Mouse (Mus musculus): ENCODE results near the gene Vhl. TPM values are rescaled to one million over a fixed set of nuclear protein-coding genes. Genes with fewer than 3 reads are reported as not detected.
A peak's percentile ranks its signal among the peaks of the same experiment; 100 is the strongest.

Vhl gene
- total RNA-seq (2015) (14.1 and 22.7 TPM in 2 replicates), total RNA-seq (2017) (10.8 and 12.2 TPM in 2 replicates)

GRCm38 (mm10) chr6:113623941-113624751, at the start of gene Vhl:
TSS of gene Vhl (plus strand) at chr6:113623959.
- ATAC-seq (replicated peaks; ENCODE audit: poor library complexity): peak; percentile 77

- no peak for ATAC-seq (replicated peaks; ENCODE audit: poor library complexity)
These were observed 47.7 kb upstream of the Vhl start for GRCm38 (mm10) chr6:113576044-113576443.

- ATAC-seq (replicated peaks; ENCODE audit: poor library complexity): no peak
These were observed 44.5 kb upstream of the Vhl start for GRCm38 (mm10) chr6:113579306-113579705.

DNA sequence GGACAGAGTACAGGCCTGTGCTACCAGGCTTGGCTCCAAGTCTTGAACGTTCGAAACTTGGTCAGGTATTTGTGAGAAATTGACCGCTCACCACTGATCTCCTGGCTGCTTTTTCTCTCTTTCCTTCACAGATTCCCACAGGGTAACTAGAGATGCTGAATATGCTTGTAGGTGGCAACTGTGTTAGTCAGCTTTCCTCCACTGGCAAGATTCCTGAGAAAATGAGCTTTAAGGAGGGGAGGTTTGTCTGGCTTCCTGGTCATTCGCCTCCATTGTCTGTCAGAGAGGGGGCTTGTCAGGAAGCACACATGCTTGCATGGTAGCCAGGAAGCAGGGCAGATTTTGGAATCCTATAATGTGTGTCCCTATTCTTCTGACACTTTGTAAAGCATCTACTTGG, 40.7 kb upstream of the Vhl start:
- ATAC-seq (replicated peaks; ENCODE audit: poor library complexity): no peak

GRCm38 (mm10) chr6:113585065-113585464, 38.7 kb upstream of the Vhl start:
- no peak for ATAC-seq (replicated peaks; ENCODE audit: poor library complexity)

DNA sequence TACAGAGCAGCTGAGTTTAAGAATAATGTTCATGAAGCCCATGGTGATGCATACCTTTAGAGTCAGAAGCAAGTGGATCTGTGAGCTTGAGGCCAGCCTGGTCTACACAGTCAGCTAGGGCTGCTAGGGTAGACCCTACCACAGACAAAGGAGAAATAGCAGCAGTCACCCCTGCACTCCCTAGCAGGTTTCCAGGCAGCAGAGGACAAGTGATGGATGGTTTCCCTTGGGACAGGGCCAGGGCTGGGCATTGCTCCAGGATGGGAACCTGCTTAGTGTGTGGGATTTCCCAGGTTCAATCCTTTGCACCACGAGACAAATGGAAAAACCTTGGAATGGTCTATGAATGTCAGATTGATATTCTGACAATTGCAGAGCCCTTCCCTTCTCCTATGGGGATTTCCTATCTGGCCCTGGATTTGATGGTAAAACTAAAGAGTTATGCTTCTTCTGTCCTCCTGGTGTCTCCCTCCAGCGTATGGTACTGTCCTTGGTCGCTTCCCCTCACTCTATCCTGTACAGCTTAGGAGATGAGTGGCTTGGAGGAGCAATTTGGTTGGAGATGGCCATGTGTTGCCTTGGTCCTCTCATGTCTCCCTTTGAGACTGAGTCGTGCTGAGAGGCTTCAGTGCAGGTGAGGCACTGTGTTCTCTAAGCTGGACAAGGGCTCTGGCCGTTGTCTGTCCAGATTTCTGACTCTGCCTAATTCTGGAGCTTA, 37.1 kb upstream of the Vhl start:
- ATAC-seq (replicated peaks; ENCODE audit: poor library complexity): no peak

- ATAC-seq (replicated peaks; ENCODE audit: poor library complexity): no peak
These were observed 31.1 kb upstream of the Vhl start for GRCm38 (mm10) chr6:113592637-113593036.

DNA sequence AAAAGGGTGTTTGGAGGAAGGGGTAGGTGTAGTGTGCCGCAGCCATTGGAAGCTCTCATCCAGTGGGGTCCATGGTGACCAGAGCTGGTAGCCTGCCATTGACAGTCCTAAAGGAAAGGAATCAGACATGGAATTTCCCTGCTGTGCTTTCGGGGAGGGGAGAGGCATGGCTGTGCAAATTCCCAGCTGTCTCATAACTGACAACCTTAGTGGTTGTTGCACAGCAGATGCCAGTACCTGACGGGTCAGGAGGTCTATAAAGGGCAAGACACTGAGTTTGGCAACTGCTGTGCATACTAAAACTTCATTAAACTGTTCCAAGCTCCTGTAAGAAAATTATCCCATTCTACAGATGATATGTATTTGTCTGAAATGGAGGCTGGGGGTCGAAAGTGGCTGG, 25.8 kb upstream of the Vhl start:
- no peak for ATAC-seq (replicated peaks; ENCODE audit: poor library complexity)

- no peak for ATAC-seq (replicated peaks; ENCODE audit: poor library complexity)
These were observed 23.9 kb upstream of the Vhl start for GRCm38 (mm10) chr6:113599833-113600232.

DNA sequence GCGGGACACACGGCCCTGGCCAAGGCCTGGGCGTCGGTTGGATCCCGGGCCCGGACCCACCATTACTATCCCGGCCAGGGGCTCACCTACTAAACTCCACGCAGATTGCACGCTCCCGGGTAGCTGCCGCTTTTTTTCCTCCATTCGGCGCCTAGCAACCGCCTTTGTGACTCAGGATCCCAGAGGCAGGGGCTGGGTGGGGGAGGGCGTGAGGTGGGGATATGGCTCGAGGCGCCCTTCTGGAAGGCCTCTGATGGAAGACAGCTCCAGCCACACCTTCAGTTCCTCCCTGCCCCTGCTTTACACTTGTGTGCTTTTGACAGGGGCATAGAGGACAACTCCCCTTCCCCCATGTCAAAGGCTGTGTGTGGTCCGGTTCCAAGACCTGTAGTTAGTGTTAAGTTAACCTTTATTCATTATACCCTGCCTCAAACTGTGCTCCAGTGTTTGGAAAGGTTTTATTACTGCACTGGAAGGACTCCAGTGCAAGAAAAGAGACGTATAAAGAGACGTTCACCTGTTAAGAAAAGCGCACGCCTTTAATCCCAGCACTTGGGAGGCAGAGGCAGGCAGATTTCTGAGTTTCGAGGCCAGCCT, 23.1 kb upstream of the Vhl start, which contains the start of gene Fancd2os:
Fancd2os (minus strand) TSS at position 173 of the 597 bp plus-strand sequence.
- ATAC-seq (replicated peaks; ENCODE audit: poor library complexity): no peak

DNA sequence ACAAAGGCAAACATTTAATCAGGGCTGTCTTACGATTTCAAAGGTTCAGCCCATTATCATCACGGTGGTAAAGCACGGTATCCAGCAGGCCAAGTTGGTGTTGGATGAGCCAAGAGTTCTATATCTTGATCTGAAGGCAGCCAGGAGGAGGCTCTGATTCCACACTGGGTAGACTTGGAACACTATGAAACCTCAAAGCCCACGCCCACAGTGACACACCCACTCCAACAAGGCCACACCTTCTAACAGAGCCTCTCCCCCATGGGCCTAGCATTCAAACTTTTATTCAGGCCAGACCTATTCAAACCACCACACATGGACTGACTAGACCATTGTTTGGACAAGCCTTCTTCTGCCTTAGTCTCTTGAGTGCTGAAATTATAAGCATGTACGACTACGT, 20.9 kb upstream of the Vhl start:
- ATAC-seq (replicated peaks; ENCODE audit: poor library complexity): peak; percentile 42

GRCm38 (mm10) chr6:113603993-113604392, 19.8 kb upstream of the Vhl start:
- ATAC-seq (replicated peaks; ENCODE audit: poor library complexity): no peak

DNA sequence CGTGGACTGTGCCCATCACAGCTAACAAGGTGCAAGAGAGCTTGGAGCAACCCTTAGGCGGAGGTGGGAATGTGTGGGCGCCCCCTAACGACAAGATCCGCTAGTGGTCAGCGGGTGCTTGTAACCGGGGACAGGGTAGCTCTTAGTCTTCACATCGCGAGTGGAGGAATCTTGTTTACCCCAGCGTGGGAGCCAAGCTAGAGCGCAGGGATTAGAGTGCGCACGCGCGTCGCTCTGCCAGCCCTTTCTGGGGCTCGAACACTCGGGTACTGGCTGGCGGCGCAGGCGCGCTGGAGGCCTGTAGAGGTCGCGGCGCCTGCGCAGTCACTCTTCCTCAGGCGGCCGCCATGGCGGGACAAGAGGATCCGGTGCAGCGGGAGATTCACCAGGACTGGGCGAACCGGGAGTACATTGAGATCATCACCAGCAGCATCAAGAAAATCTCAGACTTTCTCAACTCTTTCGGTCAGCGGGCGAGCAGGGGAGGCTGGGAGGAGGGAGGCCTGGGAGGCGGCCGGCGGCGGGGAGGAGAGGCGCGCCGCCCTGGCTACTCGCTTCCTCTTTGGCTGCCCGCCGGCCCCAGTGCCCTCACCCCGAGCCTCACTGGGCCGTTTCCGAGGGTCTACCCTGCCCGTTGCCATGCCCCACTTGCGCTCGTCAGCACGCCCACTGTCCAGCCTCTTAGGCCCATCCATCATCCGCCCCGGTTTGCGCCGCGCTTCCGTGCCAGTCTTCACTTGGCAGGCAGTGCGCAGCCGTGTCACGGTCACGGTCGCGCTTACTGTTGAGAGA, 19.1 kb upstream of the Vhl start, which contains the start of gene Brk1:
Brk1 (plus strand) TSS at position 341 of the 792 bp plus-strand sequence.
- ATAC-seq (replicated peaks; ENCODE audit: poor library complexity): peak; percentile 74

GRCm38 (mm10) chr6:113605224-113605545, 18.6 kb upstream of the Vhl start:
- 0 out of 2 replicates have a peak, but pooled peaks have one; percentile 1 for ATAC-seq (replicated peaks; ENCODE audit: poor library complexity)

DNA sequence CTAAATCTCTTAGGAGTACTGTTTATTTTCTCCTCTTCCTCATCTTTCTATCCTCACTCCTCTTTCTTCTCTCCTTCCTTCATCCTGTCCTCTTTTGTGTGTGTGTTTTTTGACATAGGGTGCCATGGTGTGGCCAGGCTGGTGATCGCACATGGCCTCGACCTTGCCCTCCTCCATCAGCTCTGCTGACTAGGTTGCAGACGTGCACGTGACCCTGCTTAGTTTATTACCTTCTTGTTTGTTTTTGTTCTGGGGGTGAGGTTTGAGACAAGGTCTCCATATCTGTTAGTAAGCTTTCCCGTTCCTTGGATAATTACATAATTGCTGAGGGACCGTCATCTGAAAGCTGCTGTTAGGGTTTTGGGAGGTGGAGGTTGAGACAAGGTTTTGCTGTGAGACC, 14.9 kb upstream of the Vhl start:
- no peak for ATAC-seq (replicated peaks; ENCODE audit: poor library complexity)

DNA sequence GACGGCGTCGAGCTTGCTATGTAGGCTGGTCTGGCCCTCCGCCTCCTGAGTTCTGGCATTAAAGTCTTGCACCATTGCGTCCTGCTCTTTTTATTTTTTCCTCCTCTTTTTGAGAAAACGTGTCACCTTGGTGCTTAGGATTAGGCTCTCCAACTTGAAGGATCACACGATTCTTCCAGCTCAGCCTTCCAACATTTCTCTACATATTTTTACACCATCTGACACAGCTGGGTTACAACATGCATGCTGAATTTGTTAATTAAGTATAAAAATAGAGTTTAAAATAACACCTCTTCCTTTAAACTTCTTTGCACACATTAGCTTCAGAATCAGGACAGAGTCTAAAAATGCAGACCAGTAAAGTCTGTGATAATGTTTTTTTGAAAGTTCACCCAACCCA, 14.5 kb upstream of the Vhl start:
- no peak for ATAC-seq (replicated peaks; ENCODE audit: poor library complexity)

- no peak for ATAC-seq (replicated peaks; ENCODE audit: poor library complexity)
These were observed 11.3 kb upstream of the Vhl start for GRCm38 (mm10) chr6:113612258-113612969.

GRCm38 (mm10) chr6:113614152-113614551, 9.6 kb upstream of the Vhl start:
- no peak for ATAC-seq (replicated peaks; ENCODE audit: poor library complexity)

DNA sequence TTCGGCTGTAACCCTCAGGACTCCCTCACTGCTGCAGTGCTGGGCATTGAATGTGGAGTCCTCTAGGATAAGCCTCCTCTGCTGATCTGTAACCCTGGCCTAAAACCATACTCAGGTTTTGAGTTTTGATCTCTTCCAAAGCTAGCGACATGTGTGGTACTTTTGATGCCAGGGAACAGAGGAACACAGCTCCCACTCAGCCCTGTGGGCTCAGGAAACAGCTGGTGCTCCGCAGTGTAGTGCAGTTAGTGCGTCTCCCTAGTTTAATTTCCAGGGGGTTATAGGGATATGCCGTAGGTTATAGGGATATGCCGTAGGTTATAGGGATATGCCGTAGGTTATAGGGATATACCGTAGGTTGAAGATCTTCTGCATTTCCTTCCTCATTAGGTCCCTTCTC, 8.8 kb upstream of the Vhl start:
- no peak for ATAC-seq (replicated peaks; ENCODE audit: poor library complexity)

- ATAC-seq (replicated peaks; ENCODE audit: poor library complexity): no peak
These were observed 8.3 kb upstream of the Vhl start for GRCm38 (mm10) chr6:113615489-113615888.
